Mouse (Mus musculus) ovary, adult 2 months (tissue): ENCODE measurements around the gene 4930432K21Rik. TPM values are rescaled to one million over a fixed set of nuclear protein-coding genes. Genes with fewer than 3 reads are reported as not detected.

Source experiments
- polyA plus RNA-seq: library from polyadenylated mRNA; depleted of rRNA; stranded (reverse); fragments of >200 nt; gene quantifications from 2 replicates; pipeline ENCODE4 v1.2.3, GENCODE M21; 2012; rRNA removed

Gene 4930432K21Rik
- 4.2 and 5.2 TPM in 2 replicates for polyA plus RNA-seq

GRCm38 (mm10) chr8:84147769-84148530, at the start of gene 4930432K21Rik, which contains the start of gene Cc2d1a:
4930432K21Rik (plus strand) TSS chr8:84148025.
Cc2d1a (minus strand) TSS chr8:84147936.

GRCm38 (mm10) chr8:84104697-84105609, 42.9 kb upstream of the 4930432K21Rik start, which contains the start of gene Dcaf15:
Dcaf15 (minus strand) TSS chr8:84104768.

GRCm38 (mm10) chr8:84125656-84126055, 22.2 kb upstream of the 4930432K21Rik start, which contains the start of gene Podnl1:
Podnl1 (plus strand) TSS chr8:84125989.

GRCm38 (mm10) chr8:84185117-84185516, 37.3 kb downstream of the 4930432K21Rik start, which contains the start of gene Nanos3:
Nanos3 (minus strand) TSS chr8:84185217.

Other genes with a start within 250 kb of the 4930432K21Rik start
- gene Adgrl1, start 247.9 kb upstream of the 4930432K21Rik start, polyA plus RNA-seq, result 162 and 190 TPM in 2 replicates
- 1.2 and 2.1 TPM in 2 replicates for gene Gm10644, start 192.8 kb upstream of the 4930432K21Rik start, polyA plus RNA-seq
- gene Asf1b, start 192.5 kb upstream of the 4930432K21Rik start, polyA plus RNA-seq, result 19.7 and 21.1 TPM in 2 replicates
- gene Prkaca, start 175.0 kb upstream of the 4930432K21Rik start, polyA plus RNA-seq, result 64.4 and 81.8 TPM in 2 replicates
- 68.8 and 69.5 TPM in 2 replicates for gene Samd1, start 150.4 kb upstream of the 4930432K21Rik start, polyA plus RNA-seq
- 1.7 and 1.8 TPM in 2 replicates for gene 1700067K01Rik, start 146.5 kb upstream of the 4930432K21Rik start, polyA plus RNA-seq
- 1.9 and 3.5 TPM in 2 replicates for gene 2210011C24Rik, start 135.9 kb upstream of the 4930432K21Rik start, polyA plus RNA-seq
- 3.5 and 3.7 TPM in 2 replicates for gene Palm3, start 126.6 kb upstream of the 4930432K21Rik start, polyA plus RNA-seq
- gene Il27ra, start 105.4 kb upstream of the 4930432K21Rik start, polyA plus RNA-seq, result 6.1 and 6.3 TPM in 2 replicates
- gene Rln3, start 103.0 kb upstream of the 4930432K21Rik start, polyA plus RNA-seq, result 6.3 and 7.4 TPM in 2 replicates
- 0.75 and 1.1 TPM in 2 replicates for gene Gm10643, start 82.9 kb upstream of the 4930432K21Rik start, polyA plus RNA-seq
- 48.2 and 48.7 TPM in 2 replicates for gene Rfx1, start 81.2 kb upstream of the 4930432K21Rik start, polyA plus RNA-seq
- gene Dcaf15, start 43.3 kb upstream of the 4930432K21Rik start, polyA plus RNA-seq, result 76.0 and 80.2 TPM in 2 replicates
- 18.3 and 59.6 TPM in 2 replicates for gene Podnl1, start 22.0 kb upstream of the 4930432K21Rik start, polyA plus RNA-seq
- 44.9 and 46.5 TPM in 2 replicates for gene Cc2d1a, start 89 bp upstream of the 4930432K21Rik start, polyA plus RNA-seq
- 2.2 and 4.2 TPM in 2 replicates for gene Nanos3, start 37.2 kb downstream of the 4930432K21Rik start, polyA plus RNA-seq
- gene Zswim4, start 89.0 kb downstream of the 4930432K21Rik start, polyA plus RNA-seq, result 36.1 and 37.1 TPM in 2 replicates
- 60.5 and 85.9 TPM in 2 replicates for gene D8Ertd738e, start 101.7 kb downstream of the 4930432K21Rik start, polyA plus RNA-seq
- gene Mri1, start 109.3 kb downstream of the 4930432K21Rik start, polyA plus RNA-seq, result 213 and 351 TPM in 2 replicates
- 49.0 and 60.0 TPM in 2 replicates for gene Ccdc130, start 122.4 kb downstream of the 4930432K21Rik start, polyA plus RNA-seq
- gene Cacna1a, start 240.4 kb downstream of the 4930432K21Rik start, polyA plus RNA-seq, result 104 and 227 TPM in 2 replicates